ENCODE assay signal across 8 mouse cellular contexts in genomic region chrX:100777655-100778234, GRCm38 (mm10). TPM values are rescaled to one million over a fixed set of nuclear protein-coding genes. Genes with fewer than 3 reads are reported as not detected.
DNase-seq lines count a peak whose midpoint lies in the region; ATAC-seq and TF ChIP-seq lines count a peak whose summit lies in the region.

No protein-coding gene starts in this region.

- peak; percentile 28 for DNase-seq in embryo, embryonic 9.5 days (ENCODE audit: extremely low spot score)
- no peak for DNase-seq in embryo, embryonic 11 days
- no peak for DNase-seq in frontal cortex, postnatal 14 days (ENCODE audit: low spot score in 2 of 2)

- ATAC-seq in heart, embryonic 13.5 days (ENCODE audit: extremely low read depth, insufficient number of reproducible peaks, low FRiP score, low TSS enrichment): no peak
- no peak for ATAC-seq in liver, embryonic 16.5 days (ENCODE audit: low read depth)
- no peak for ATAC-seq in erythroid progenitor cell, adult 5-6 weeks (replicated peaks; ENCODE audit: low FRiP score, poor library complexity, severe bottlenecking)
- no peak for ATAC-seq in activated CD4-positive, CD25-positive, alpha-beta regulatory T cell, adult 4 months

- peak overlapping the region; percentile 85 for H3K9ac ChIP-seq in heart, embryonic 13.5 days
- no peak overlapping the region for H3K9ac ChIP-seq in liver, embryonic 16.5 days (ENCODE audit: low read depth, low read length)

- H3K27me3 ChIP-seq in C2C12 (ENCODE audit: control insufficient read depth, insufficient read depth, insufficient read length): no peaks in the 10 kb centered on the region
- no peaks in the 10 kb centered on the region for H3K27me3 ChIP-seq in heart, embryonic 13.5 days (replicated peaks)
- H3K27me3 ChIP-seq in liver, embryonic 16.5 days (ENCODE audit: control insufficient read depth, insufficient read depth, low read depth, low read length): no peaks in the 10 kb centered on the region

- no peaks in the 10 kb centered on the region for H3K9me3 ChIP-seq in heart, embryonic 13.5 days
- H3K9me3 ChIP-seq in liver, embryonic 16.5 days (replicated peaks; ENCODE audit: control insufficient read depth, low read length): no peaks in the 10 kb centered on the region

- no peaks in the 10 kb centered on the region for H3K36me3 ChIP-seq in C2C12 (ENCODE audit: control insufficient read depth, insufficient read depth)
- no peaks in the 10 kb centered on the region for H3K36me3 ChIP-seq in heart, embryonic 13.5 days
- H3K36me3 ChIP-seq in liver, embryonic 16.5 days (ENCODE audit: control insufficient read depth, insufficient read depth): no peaks in the 10 kb centered on the region

- WGBS in heart, embryonic 13.5 days: 11% methylated on average over 10 of the region's 10 CpGs
- 22% methylated on average over 10 of the region's 10 CpGs for WGBS in liver, embryonic 16.5 days (ENCODE audit: insufficient replicate concordance)

- peak overlapping the region; percentile 67 for H3ac ChIP-seq in C2C12 (ENCODE audit: control insufficient read depth, insufficient read length, low read depth)

- peaks cover 21% of the 10 kb centered on the region for H3K4me1 ChIP-seq in heart, embryonic 13.5 days
- no peaks in the 10 kb centered on the region for H3K4me1 ChIP-seq in liver, embryonic 16.5 days (ENCODE audit: control insufficient read depth, low read depth, low read length)

- H3K79me3 ChIP-seq in C2C12 (ENCODE audit: low read depth): peaks cover 11% of the 10 kb centered on the region

- peak overlapping the region; percentile 36 for H3K4me3 ChIP-seq in C2C12 (ENCODE audit: insufficient read depth, poor library complexity, severe bottlenecking)
- peak overlapping the region; percentile 66 for H3K4me3 ChIP-seq in heart, embryonic 13.5 days
- peak overlapping the region; percentile 55 for H3K4me3 ChIP-seq in liver, embryonic 16.5 days (ENCODE audit: low read depth, low read length)

- TF ChIP-seq CTCF in C2C12 (IDR thresholded peaks at IDR 0.05; ENCODE audit: control insufficient read depth, insufficient read depth, insufficient read length): no peak

- H3K4me2 ChIP-seq in heart, embryonic 13.5 days: peak overlapping the region; percentile 73
- peak overlapping the region; percentile 47 for H3K4me2 ChIP-seq in liver, embryonic 16.5 days (ENCODE audit: low read depth, low read length)

- peak overlapping the region; percentile 85 for H3K27ac ChIP-seq in heart, embryonic 13.5 days (replicated peaks)
- no peak overlapping the region for H3K27ac ChIP-seq in liver, embryonic 16.5 days (ENCODE audit: low read length)

- H3K79me2 ChIP-seq in C2C12 (ENCODE audit: control insufficient read depth, insufficient read depth): peaks cover 28% of the 10 kb centered on the region

TF ChIP-seq in C2C12, 6 proteins besides CTCF, POLR2A, EP300 and RAD21:
- TF ChIP-seq USF1 (IDR thresholded peaks at IDR 0.05; ENCODE audit: low read depth) (no peak), CEBPB (IDR thresholded peaks at IDR 0.05; ENCODE audit: low read depth) (no peak), MYOG (IDR thresholded peaks at IDR 0.05; ENCODE audit: control insufficient read depth, extremely low read depth, insufficient read length) (no peak), MAX (IDR thresholded peaks at IDR 0.05) (no peak), FOSL1 (IDR thresholded peaks at IDR 0.05; ENCODE audit: insufficient read depth, low read length, poor library complexity, severe bottlenecking) (no peak), MYOD1 (IDR thresholded peaks at IDR 0.05; ENCODE audit: control insufficient read depth, insufficient read length, low read depth) (no peak)
TF ChIP-seq in C2C12: peak in this region for 0.

RNA-seq across cellular contexts. Expression of gene Dlg3, which starts 10.2 kb away (rescaled TPM):
- polyA plus RNA-seq in C2C12 (2012; fragmentation: generic; extraction: Trizol): 6.0 TPM
- polyA plus RNA-seq in heart, embryonic 13.5 days (2015; fragmentation: Nextera tagmentation; extraction: Ambion mirVana): 1.6 and 1.7 TPM in 2 replicates
- polyA plus RNA-seq in liver, embryonic 16.5 days (2015; fragmentation: Nextera tagmentation; extraction: Ambion mirVana): 0.72 and 0.79 TPM in 2 replicates
- total RNA-seq in erythroid progenitor cell, adult 5-6 weeks (2015; ENCODE audit: low replicate concordance): 0.72 TPM in 1 of 2 replicates, not detected in the other
- 0.45 and 0.77 TPM in 2 replicates for total RNA-seq in erythroid progenitor cell, adult 5-6 weeks (2017; ENCODE audit: low replicate concordance)
- 1 to 10 TPM; 1.9 to 2.3 TPM for polyA plus RNA-seq in activated CD4-positive, CD25-positive, alpha-beta regulatory T cell, adult 4 months (2017; shearing (Covaris generic))

RNA-seq across cellular contexts. Expression of gene Gdpd2, which starts 48.1 kb away (rescaled TPM):
- 0.05 TPM for polyA plus RNA-seq in C2C12 (2012; fragmentation: generic; extraction: Trizol)
- 0.71 and 1.5 TPM in 2 replicates for polyA plus RNA-seq in heart, embryonic 13.5 days (2015; fragmentation: Nextera tagmentation; extraction: Ambion mirVana)
- 0.08 TPM in 1 of 2 replicates, not detected in the other for polyA plus RNA-seq in liver, embryonic 16.5 days (2015; fragmentation: Nextera tagmentation; extraction: Ambion mirVana)
- total RNA-seq in erythroid progenitor cell, adult 5-6 weeks (2015; ENCODE audit: low replicate concordance): 1.3 and 9.7 TPM in 2 replicates
- 6.9 and 18.0 TPM in 2 replicates for total RNA-seq in erythroid progenitor cell, adult 5-6 weeks (2017; ENCODE audit: low replicate concordance)
- not detected for polyA plus RNA-seq in activated CD4-positive, CD25-positive, alpha-beta regulatory T cell, adult 4 months (2017; shearing (Covaris generic))
